Mouse (Mus musculus) CH12.LX (cell line): Measurements from ENCODE around the gene Fau.

Experiments
- CTCF ChIP-seq, 2 experiments: IDR thresholded peaks in 1 of 2; conservative IDR thresholded peaks in 1 of 2; 2 replicates each; pipeline ENCODE4 v1.5.1; 2011 to 2012; ENCODE audit warnings: low read depth in 2 of 2, low read length in 2 of 2, improper control_type of control experiment in 1 of 2, inconsistent platforms in 1 of 2, mild to moderate bottlenecking in 1 of 2, moderate library complexity in 1 of 2
- MAZ ChIP-seq: IDR thresholded peaks from 2 replicates; pipeline ENCODE4 v1.6.1; 2012; ENCODE audit warnings: low read depth, mild to moderate bottlenecking, inconsistent platforms, low read length, improper control_type of control experiment, moderate library complexity
- POLR2A ChIP-seq: IDR thresholded peaks from 2 replicates; pipeline ENCODE4 v1.6.1; 2011; ENCODE audit warnings: low read depth, mild to moderate bottlenecking, improper control_type of control experiment, low read length
- RAD21 ChIP-seq: IDR thresholded peaks from 2 replicates; pipeline ENCODE4 v1.6.1; 2011; ENCODE audit warnings: low read depth, mild to moderate bottlenecking, low read length, improper control_type of control experiment, moderate library complexity
- TCF12 ChIP-seq: IDR thresholded peaks from 2 replicates; pipeline ENCODE4 v1.6.1; 2014; ENCODE audit warnings: low read depth, mild to moderate bottlenecking, inconsistent platforms, low read length, improper control_type of control experiment

- no peak for TF ChIP-seq POLR2A
- TF ChIP-seq CTCF (conservative IDR thresholded peaks at IDR 0.05 in 1 of 2, IDR thresholded peaks at IDR 0.05 in 1 of 2; ENCODE audit: low read depth in 2 of 2, low read length in 2 of 2): no peak
- TF ChIP-seq RAD21: no peak
- no peak for TF ChIP-seq TCF12
- TF ChIP-seq MAZ: no peak
Measured at GRCm38 (mm10) chr19:6104476-6104875, 46.8 kb downstream of the Fau start.
